Mouse (Mus musculus) kidney, adult 2 months (tissue): ENCODE data around the gene Dennd4a.

Experiments used
- CTCF ChIP-seq: fragments of 200-500 bp; conservative IDR thresholded peaks from 2 replicates; pipeline ENCODE4 v1.5.1; 2011; ENCODE audit warnings: low read depth, mild to moderate bottlenecking, control low read depth, low read length, moderate library complexity, mixed read lengths; ENCODE audit not compliant: insufficient read depth, insufficient read length
- POLR2A ChIP-seq: fragments of 200-500 bp; IDR thresholded peaks from one replicate; pipeline ENCODE4 v1.6.1; 2011; ENCODE audit warnings: low read depth, low read length, control low read depth

DNA sequence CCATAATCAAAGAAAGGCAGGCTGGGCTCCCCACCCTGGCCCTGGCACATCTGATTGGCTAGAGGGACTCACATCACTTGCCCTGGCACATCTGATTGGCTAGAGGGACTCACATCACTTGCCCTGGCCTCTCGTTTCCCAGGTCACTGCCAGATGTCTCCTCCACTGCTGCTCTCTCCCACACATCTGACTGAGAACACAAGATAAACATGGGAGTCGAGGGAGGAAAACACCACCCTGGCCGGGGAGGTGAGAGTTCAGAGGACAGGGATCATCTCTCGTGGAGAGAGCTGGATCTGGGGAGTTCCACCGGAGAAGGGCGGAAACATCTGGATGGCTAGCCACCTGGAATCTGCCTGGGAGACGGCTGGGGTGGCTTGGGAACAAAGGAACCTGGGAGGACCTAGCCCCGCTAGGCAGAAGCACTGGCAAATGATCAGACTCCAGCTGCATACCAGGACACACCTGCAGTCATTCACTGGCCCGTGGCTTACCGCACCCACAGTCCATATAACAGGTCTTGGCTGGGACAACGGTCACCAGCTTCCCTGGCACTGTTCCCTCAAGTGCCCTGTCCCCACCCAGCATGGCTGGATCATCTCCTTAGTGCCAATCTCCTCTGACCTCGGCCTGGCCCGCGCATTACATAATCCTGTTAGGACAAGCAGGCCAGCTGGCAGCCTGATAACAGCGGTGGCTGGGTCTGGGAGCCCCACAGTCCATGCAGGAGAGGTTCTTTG lies 123.0 kb downstream of the Dennd4a start:
- no peak for TF ChIP-seq CTCF
- TF ChIP-seq POLR2A = no peak
